Mouse (Mus musculus): ENCODE data around the gene Trim71. TPM values are rescaled to one million over a fixed set of nuclear protein-coding genes. Genes with fewer than 3 reads are reported as not detected.

Gene Trim71
- polyA plus RNA-seq, 1 experiment from 2014 or later: 1.6 TPM

DNA sequence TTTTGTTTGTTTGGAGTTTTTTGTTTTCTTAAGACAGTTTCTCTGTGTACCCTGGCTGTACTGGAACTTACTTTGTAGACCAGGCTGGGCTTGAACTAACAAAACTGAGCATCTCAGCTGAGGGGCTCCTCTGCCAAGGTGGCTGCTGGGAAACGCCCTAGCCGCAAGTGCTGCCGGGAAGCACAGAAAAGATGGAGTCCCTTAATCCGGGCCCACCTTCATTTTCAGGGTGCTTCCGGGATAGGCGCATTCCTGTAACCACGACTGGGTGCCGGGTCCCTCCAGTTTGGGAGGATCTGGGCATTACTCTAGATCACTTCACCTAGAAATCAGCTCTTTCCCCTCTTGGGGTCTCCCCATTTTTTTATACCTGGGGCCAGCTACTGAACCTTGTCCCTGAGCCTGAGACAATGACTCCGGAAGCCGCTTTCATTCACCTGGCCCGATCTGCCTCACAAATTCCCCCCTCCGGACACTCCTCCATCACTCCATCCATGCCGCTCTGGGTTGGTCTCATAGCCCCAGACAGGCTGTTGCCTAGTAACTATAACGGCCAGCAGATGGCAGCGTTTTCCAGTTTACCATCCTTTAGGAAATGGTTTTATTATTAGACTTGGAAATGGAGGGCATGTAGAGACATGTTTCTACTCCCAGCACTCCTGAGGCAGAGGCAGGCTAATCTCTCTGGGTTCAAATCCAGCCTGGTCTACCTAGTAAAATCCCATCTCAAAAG is 64.2 kb downstream of the Trim71 start:
- Histone ChIP-seq H3K9me3 (ENCODE audit: control insufficient read depth, low read length) (no peaks in the 10 kb centered on the region), H3K27me3 (ENCODE audit: control insufficient read depth, insufficient read depth, low read length) (no peaks in the 10 kb centered on the region), H3K9ac (ENCODE audit: low read length) (no peak overlapping the region), H3K4me1 (replicated peaks; ENCODE audit: control insufficient read depth, insufficient read depth, low read length) (no peaks in the 10 kb centered on the region), H3K36me3 (ENCODE audit: control insufficient read depth, insufficient read depth, low read length) (no peaks in the 10 kb centered on the region), H3K27ac (ENCODE audit: low read depth, low read length) (no peak overlapping the region), H3K4me2 (ENCODE audit: low read depth, low read length, severe bottlenecking) (no peak overlapping the region), H3K4me3 (ENCODE audit: low read depth, low read length) (no peak overlapping the region)
- WGBS: 16% methylated on average over 15 of the region's 15 CpGs
- ATAC-seq (replicated peaks; ENCODE audit: low FRiP score) (peak; percentile 61; the same call in 1 of the 2 replicates), DNase-seq (ENCODE audit: low spot score) (peak; percentile 82)

DNA sequence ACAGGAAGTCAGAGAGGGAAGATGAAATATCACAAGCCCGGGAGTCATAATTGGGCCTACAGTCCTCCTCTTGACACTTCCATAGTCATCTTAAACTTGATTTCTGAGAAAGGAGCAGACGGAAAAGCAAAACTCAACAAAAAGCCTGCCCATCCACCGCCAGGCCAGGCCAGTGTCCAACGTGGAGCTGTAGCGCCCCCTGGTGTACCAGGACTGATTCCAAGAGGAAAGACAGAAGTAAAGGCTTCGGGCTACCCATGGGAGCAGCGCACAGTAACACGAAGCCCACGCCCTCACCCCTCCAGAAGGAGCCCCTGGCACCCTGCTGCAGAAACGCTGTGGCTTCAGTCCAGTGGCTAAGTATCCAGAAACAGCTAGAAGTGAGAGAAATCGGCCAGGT is 66.0 kb downstream of the Trim71 start:
- Histone ChIP-seq H3K4me3 (ENCODE audit: low read depth, low read length) (no peak overlapping the region), H3K27ac (ENCODE audit: low read depth, low read length) (no peak overlapping the region), H3K9me3 (ENCODE audit: control insufficient read depth, low read length) (no peaks in the 10 kb centered on the region), H3K27me3 (ENCODE audit: control insufficient read depth, insufficient read depth, low read length) (no peaks in the 10 kb centered on the region), H3K9ac (ENCODE audit: low read length) (no peak overlapping the region), H3K4me1 (replicated peaks; ENCODE audit: control insufficient read depth, insufficient read depth, low read length) (no peaks in the 10 kb centered on the region), H3K4me2 (ENCODE audit: low read depth, low read length, severe bottlenecking) (no peak overlapping the region), H3K36me3 (ENCODE audit: control insufficient read depth, insufficient read depth, low read length) (no peaks in the 10 kb centered on the region)
- 9% methylated on average over 11 of the region's 11 CpGs for WGBS
- DNase-seq (ENCODE audit: low spot score) (peak; percentile 95), ATAC-seq (replicated peaks; ENCODE audit: low FRiP score) (peak; percentile 80)

DNA sequence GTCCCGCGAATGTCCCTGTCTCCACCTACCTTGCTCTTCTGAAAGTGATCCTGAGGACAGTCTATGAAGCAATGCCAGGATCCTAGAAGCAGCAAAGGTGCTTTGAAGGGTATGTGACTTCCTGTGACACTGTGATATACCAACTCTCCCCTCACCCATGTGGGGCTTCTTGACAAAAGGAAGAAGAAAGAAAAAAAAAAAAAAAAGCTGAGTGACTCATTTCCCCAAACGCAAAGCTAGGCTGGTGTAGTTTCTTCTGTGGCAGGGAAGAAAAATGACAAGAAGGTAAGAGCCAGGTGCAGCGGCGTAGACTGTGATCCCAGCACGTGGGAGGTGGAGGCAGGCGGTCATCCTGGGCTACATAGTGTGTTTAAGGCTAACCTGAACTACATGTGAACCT is 67.7 kb downstream of the Trim71 start:
- H3K27ac ChIP-seq (ENCODE audit: low read depth, low read length): no peak overlapping the region
- no peaks in the 10 kb centered on the region for H3K27me3 ChIP-seq (ENCODE audit: control insufficient read depth, insufficient read depth, low read length)
- DNase-seq (ENCODE audit: low spot score) (no peak), ATAC-seq (replicated peaks; ENCODE audit: low FRiP score) (no peak)
- no peaks in the 10 kb centered on the region for H3K36me3 ChIP-seq (ENCODE audit: control insufficient read depth, insufficient read depth, low read length)
- no peak overlapping the region for H3K9ac ChIP-seq (ENCODE audit: low read length)
- no peak overlapping the region for H3K4me3 ChIP-seq (ENCODE audit: low read depth, low read length)
- WGBS: 87% methylated on average over 7 of the region's 7 CpGs
- no peak overlapping the region for H3K4me2 ChIP-seq (ENCODE audit: low read depth, low read length, severe bottlenecking)
- no peaks in the 10 kb centered on the region for H3K9me3 ChIP-seq (ENCODE audit: control insufficient read depth, low read length)
- H3K4me1 ChIP-seq (replicated peaks; ENCODE audit: control insufficient read depth, insufficient read depth, low read length): no peaks in the 10 kb centered on the region

DNA sequence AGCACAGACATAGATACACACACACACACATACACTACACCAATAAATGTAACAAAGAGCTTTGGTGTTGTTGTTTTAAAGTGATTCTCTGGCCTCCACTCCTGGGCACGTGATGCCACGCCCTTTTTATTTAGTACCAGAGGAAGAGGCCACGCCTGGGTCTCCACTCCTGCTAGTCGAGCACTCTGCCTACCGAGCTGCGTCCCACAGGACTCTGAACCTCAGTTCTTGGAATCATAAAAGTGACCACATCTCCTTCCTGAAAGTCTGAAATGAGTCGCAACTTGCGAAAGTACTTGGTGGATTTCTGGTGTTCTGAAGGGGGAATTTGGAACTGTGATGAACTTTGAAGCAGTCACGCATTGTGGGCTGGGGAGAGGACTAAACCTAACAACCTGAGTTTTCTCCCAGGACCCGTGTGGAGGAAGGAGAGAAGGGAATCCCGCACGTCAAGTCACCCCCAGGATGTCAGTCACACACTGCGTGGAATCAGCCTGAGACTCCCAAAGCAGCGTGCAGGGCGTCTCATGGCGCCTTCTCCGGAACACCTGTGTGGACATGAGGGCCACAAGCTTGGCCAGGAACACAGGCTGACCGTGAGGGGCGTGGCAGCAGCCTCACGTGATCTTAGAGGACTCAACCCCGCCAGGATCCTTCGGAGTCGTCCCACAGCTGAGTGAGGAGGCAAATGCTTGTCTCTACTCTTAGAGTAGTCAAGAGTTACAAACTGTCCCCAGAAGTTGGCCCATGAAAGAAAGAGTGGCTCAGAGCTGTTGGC is 76.5 kb downstream of the Trim71 start:
- Histone ChIP-seq H3K9ac (ENCODE audit: low read length) (no peak overlapping the region), H3K4me1 (replicated peaks; ENCODE audit: control insufficient read depth, insufficient read depth, low read length) (no peaks in the 10 kb centered on the region), H3K9me3 (ENCODE audit: control insufficient read depth, low read length) (no peaks in the 10 kb centered on the region), H3K27ac (ENCODE audit: low read depth, low read length) (no peak overlapping the region), H3K4me2 (ENCODE audit: low read depth, low read length, severe bottlenecking) (no peak overlapping the region), H3K4me3 (ENCODE audit: low read depth, low read length) (no peak overlapping the region), H3K27me3 (ENCODE audit: control insufficient read depth, insufficient read depth, low read length) (no peaks in the 10 kb centered on the region), H3K36me3 (ENCODE audit: control insufficient read depth, insufficient read depth, low read length) (no peaks in the 10 kb centered on the region)
- ATAC-seq (replicated peaks; ENCODE audit: low FRiP score): no peak
- WGBS: 86% methylated on average over 23 of the region's 23 CpGs
- no peak for DNase-seq (ENCODE audit: low spot score)

DNA sequence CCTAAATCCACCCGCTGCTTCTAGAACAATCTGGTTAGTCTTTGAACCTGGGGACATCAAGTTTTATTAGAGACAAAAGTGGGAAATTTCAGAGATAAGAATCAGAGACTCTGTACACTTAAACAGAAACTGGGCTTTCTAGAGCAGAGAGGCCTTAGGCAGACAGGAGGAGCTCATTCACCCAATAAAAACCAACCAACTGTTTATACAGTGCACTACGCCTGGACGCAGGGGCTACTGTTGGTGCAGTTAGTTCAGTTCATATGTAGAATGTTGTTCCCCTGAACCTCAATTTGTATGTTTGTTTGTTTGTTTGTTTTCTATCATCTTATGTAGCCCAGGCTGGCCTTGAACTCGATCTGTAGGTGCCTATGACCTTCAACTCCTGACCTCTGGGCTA is 77.4 kb downstream of the Trim71 start:
- H3K9ac ChIP-seq (ENCODE audit: low read length): no peak overlapping the region
- H3K4me1 ChIP-seq (replicated peaks; ENCODE audit: control insufficient read depth, insufficient read depth, low read length): no peaks in the 10 kb centered on the region
- H3K4me2 ChIP-seq (ENCODE audit: low read depth, low read length, severe bottlenecking): no peak overlapping the region
- WGBS: 90% methylated on average over 4 of the region's 4 CpGs
- no peaks in the 10 kb centered on the region for H3K36me3 ChIP-seq (ENCODE audit: control insufficient read depth, insufficient read depth, low read length)
- no peak overlapping the region for H3K27ac ChIP-seq (ENCODE audit: low read depth, low read length)
- ATAC-seq (replicated peaks; ENCODE audit: low FRiP score) (no peak), DNase-seq (ENCODE audit: low spot score) (no peak)
- no peaks in the 10 kb centered on the region for H3K27me3 ChIP-seq (ENCODE audit: control insufficient read depth, insufficient read depth, low read length)
- H3K9me3 ChIP-seq (ENCODE audit: control insufficient read depth, low read length): no peaks in the 10 kb centered on the region
- no peak overlapping the region for H3K4me3 ChIP-seq (ENCODE audit: low read depth, low read length)

DNA sequence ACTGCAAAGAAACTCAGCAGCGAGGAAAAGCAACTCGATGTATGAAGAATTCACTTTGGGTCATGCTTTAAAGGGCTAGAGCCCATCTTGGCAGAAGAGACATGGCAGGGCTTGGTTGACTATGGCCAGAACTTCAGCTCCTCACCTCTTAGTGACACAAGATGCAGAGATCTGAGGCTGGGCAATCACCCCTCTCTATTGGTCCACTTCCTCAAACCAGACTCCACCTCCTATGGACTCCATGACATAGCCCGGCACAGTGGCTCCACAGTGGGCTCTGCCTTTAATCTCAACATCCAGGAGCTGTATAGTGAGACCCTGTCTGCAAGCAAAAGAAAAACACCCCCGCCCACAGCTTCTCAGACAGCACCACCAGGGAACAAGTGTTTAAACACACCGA is 79.4 kb downstream of the Trim71 start:
- DNase-seq (ENCODE audit: low spot score) (no peak), ATAC-seq (replicated peaks; ENCODE audit: low FRiP score) (no peak)
- no peak overlapping the region for H3K9ac ChIP-seq (ENCODE audit: low read length)
- H3K36me3 ChIP-seq (ENCODE audit: control insufficient read depth, insufficient read depth, low read length): no peaks in the 10 kb centered on the region
- H3K27ac ChIP-seq (ENCODE audit: low read depth, low read length): no peak overlapping the region
- H3K9me3 ChIP-seq (ENCODE audit: control insufficient read depth, low read length): no peaks in the 10 kb centered on the region
- no peak overlapping the region for H3K4me3 ChIP-seq (ENCODE audit: low read depth, low read length)
- no peaks in the 10 kb centered on the region for H3K4me1 ChIP-seq (replicated peaks; ENCODE audit: control insufficient read depth, insufficient read depth, low read length)
- WGBS: 88% methylated on average over 5 of the region's 5 CpGs
- H3K4me2 ChIP-seq (ENCODE audit: low read depth, low read length, severe bottlenecking): no peak overlapping the region
- H3K27me3 ChIP-seq (ENCODE audit: control insufficient read depth, insufficient read depth, low read length): no peaks in the 10 kb centered on the region

DNA sequence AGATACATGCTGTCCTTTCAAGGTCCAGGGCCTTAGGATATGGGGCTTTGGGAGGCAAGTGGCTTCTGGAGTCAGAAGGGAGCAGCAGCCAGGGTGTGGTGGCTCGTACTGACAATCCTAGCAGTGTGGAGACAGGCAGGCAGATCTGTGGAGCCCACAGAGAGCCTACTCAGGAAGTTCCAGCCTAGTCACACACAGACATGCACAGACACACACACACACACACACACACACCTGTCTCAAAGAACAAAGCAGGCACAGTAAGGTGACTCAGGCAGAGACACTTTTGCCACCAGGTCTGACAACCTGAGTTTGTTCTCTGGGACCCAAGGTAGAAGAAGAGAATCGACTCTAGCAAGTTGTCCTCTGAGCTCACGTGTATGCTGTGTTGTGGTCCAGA is 83.2 kb downstream of the Trim71 start:
- DNase-seq (ENCODE audit: low spot score): no peak
- Histone ChIP-seq H3K9ac (ENCODE audit: low read length) (no peak overlapping the region), H3K27ac (ENCODE audit: low read depth, low read length) (no peak overlapping the region), H3K9me3 (ENCODE audit: control insufficient read depth, low read length) (no peaks in the 10 kb centered on the region), H3K36me3 (ENCODE audit: control insufficient read depth, insufficient read depth, low read length) (no peaks in the 10 kb centered on the region), H3K4me3 (ENCODE audit: low read depth, low read length) (no peak overlapping the region), H3K27me3 (ENCODE audit: control insufficient read depth, insufficient read depth, low read length) (no peaks in the 10 kb centered on the region), H3K4me1 (replicated peaks; ENCODE audit: control insufficient read depth, insufficient read depth, low read length) (no peaks in the 10 kb centered on the region), H3K4me2 (ENCODE audit: low read depth, low read length, severe bottlenecking) (no peak overlapping the region)
- WGBS: 86% methylated on average over 3 of the region's 3 CpGs
- ATAC-seq (replicated peaks; ENCODE audit: low FRiP score): no peak

DNA sequence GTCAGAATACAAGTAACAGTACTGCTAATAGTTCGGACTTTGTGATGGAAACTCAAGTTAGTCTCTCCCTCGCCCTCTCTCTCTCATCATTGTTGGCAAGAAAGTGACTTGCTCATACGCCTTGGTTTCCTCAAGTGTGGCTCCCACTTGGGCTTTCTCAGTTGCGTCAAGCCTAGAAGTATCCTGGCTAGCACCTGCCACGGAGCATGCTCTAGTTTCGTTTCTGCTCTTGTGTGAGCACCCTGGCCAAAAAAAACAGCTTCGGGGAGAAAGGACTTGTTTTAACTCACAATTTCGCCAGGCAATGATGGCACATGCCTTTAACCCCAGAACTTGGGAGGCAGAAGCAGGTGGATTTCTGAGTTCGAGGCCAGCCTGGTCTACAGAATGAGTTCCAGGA is 87.2 kb downstream of the Trim71 start:
- no peak for ATAC-seq (replicated peaks; ENCODE audit: low FRiP score)

More for the DNA sequence above, 87.2 kb downstream of the Trim71 start:
- Histone ChIP-seq H3K4me2 (ENCODE audit: low read depth, low read length, severe bottlenecking) (no peak overlapping the region), H3K9me3 (ENCODE audit: control insufficient read depth, low read length) (no peaks in the 10 kb centered on the region), H3K36me3 (ENCODE audit: control insufficient read depth, insufficient read depth, low read length) (no peaks in the 10 kb centered on the region; the same call in 1 of the 2 replicates), H3K4me3 (ENCODE audit: low read depth, low read length) (no peak overlapping the region), H3K27ac (ENCODE audit: low read depth, low read length) (no peak overlapping the region), H3K4me1 (replicated peaks; ENCODE audit: control insufficient read depth, insufficient read depth, low read length) (no peaks in the 10 kb centered on the region), H3K9ac (ENCODE audit: low read length) (no peak overlapping the region), H3K27me3 (ENCODE audit: control insufficient read depth, insufficient read depth, low read length) (no peaks in the 10 kb centered on the region)
- WGBS: 93% methylated on average over 9 of the region's 9 CpGs
- no peak for DNase-seq (ENCODE audit: low spot score)
